Mouse (Mus musculus) forebrain, postnatal 0 days (tissue): ENCODE measurements at regions not wholly inside any gene's neighbourhood (a gene's known extent, or its start where the extent isn't known, plus 50 kb on each side); places are given as distances from the start of the nearest gene placed in this dataset.

Experiments
- ATAC-seq: fragments of 200-750 bp; cut with Nextera tagmentation; 2 replicates; pipeline ENCODE4 v1.8.0; 2017; ENCODE audit warnings: mild to moderate bottlenecking, moderate library complexity
- DNase-seq: peaks from one replicate; pipeline ENCODE4 v3.0.0-alpha.2; 2015
- H3K27ac ChIP-seq: fragments of 300-500 bp; sonication (generic); 2 replicates; pipeline ENCODE4 v1.5.1; 2014; ENCODE audit warnings: low read depth, mild to moderate bottlenecking, antibody characterized with exemption, low read length, moderate library complexity, mixed read lengths
- H3K27me3 ChIP-seq: fragments of 300-500 bp; sonication (generic); 2 replicates; pipeline ENCODE4 v1.6.1; 2014; ENCODE audit warnings: mild to moderate bottlenecking, low read length, mixed read lengths; ENCODE audit not compliant: insufficient read depth
- H3K36me3 ChIP-seq: fragments of 300-500 bp; sonication (generic); 2 replicates; pipeline ENCODE4 v1.6.1; 2014; ENCODE audit warnings: mild to moderate bottlenecking, moderate library complexity; ENCODE audit not compliant: insufficient read depth
- H3K4me1 ChIP-seq: fragments of 300-500 bp; sonication (generic); 2 replicates; pipeline ENCODE4 v1.6.1; 2014; ENCODE audit warnings: antibody characterized with exemption; ENCODE audit not compliant: insufficient read depth
- H3K4me2 ChIP-seq: fragments of 300-500 bp; sonication (generic); 2 replicates; pipeline ENCODE4 v1.6.1; 2014; ENCODE audit warnings: low read depth, mild to moderate bottlenecking, moderate library complexity
- H3K4me3 ChIP-seq: fragments of 300-500 bp; sonication (generic); 2 replicates; pipeline ENCODE4 v1.5.1; 2014; ENCODE audit warnings: low read depth, low read length, mixed read lengths
- H3K9ac ChIP-seq: fragments of 300-500 bp; sonication (generic); 2 replicates; pipeline ENCODE4 v1.6.1; 2014; ENCODE audit warnings: mild to moderate bottlenecking
- H3K9me3 ChIP-seq: fragments of 300-500 bp; sonication (generic); 2 replicates; pipeline ENCODE4 v1.6.1; 2016; ENCODE audit warnings: low read length
- CTCF ChIP-seq: sonication (generic); IDR thresholded peaks from 2 replicates; pipeline ENCODE4 v1.5.1; 2016; ENCODE audit warnings: antibody characterized with exemption, control low read depth, low read depth
- WGBS: fragments of 180-500 bp; shearing (Covaris S2); extraction: QIAGEN DNeasy Blood & Tissue Kit; methylation state at CpG from one replicate; pipeline ENCODE4 v1.1.7; 2014; 5-methylcytosine and 5-hydroxymethylcytosine counted together

- ATAC-seq: no peak
Measured at GRCm38 (mm10) chr3:157732136-157732940, 165.6 kb downstream of the Ptger3 start.

DNA sequence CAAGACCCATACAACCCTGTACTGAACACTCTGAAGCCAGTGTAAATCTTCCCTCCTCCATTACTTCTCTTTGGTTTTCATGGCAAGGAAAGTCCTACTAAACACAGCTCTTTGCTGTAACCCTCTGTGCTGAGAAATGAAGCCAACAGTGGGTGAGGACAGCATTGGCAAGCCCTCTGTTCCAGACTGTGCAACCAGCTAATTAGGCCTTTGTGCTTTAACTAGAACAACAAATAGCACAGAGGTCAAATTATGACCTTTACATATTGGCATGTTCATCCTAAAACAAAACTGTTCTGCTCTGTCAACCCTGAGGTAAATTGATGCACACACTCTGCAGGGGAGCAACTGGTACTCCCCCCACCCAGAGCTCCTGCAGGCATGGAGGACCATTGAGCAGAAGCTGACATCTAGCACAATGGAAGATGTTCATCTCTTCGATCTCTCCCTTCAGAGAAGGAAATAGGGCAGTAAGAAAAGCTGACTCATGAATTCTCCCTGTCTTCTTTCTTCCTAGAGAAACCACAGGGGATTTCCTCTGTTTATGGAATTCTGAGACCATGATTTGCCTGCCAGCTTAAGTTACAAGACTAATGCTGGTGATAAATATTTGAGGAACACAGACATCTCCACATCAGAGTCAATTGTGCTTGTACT is 163.1 kb downstream of the Ptger3 start:
- no peak overlapping the region for H3K27ac ChIP-seq
- H3K4me1 ChIP-seq: no peaks in the 10 kb centered on the region
- no peak overlapping the region for H3K4me3 ChIP-seq
- no peaks in the 10 kb centered on the region for H3K36me3 ChIP-seq
- 54% methylated on average over 1 of the region's 1 CpGs for WGBS
- no peak overlapping the region for H3K9ac ChIP-seq
- ATAC-seq (no peak), DNase-seq (no peak)
- no peak overlapping the region for H3K4me2 ChIP-seq
- TF ChIP-seq CTCF: no peak
- H3K9me3 ChIP-seq: no peaks in the 10 kb centered on the region
- H3K27me3 ChIP-seq: no peaks in the 10 kb centered on the region

More at GRCm38 (mm10) chr3:157732136-157732940, 165.6 kb downstream of the Ptger3 start:
- H3K9ac ChIP-seq: no peak overlapping the region
- DNase-seq: no peak
- H3K4me2 ChIP-seq: no peak overlapping the region
- no peak overlapping the region for H3K4me3 ChIP-seq
- H3K36me3 ChIP-seq: no peaks in the 10 kb centered on the region
- no peaks in the 10 kb centered on the region for H3K4me1 ChIP-seq
- 12% methylated on average over 4 of the region's 4 CpGs for WGBS
- TF ChIP-seq CTCF: no peak
- no peaks in the 10 kb centered on the region for H3K27me3 ChIP-seq
- H3K9me3 ChIP-seq: no peaks in the 10 kb centered on the region
- H3K27ac ChIP-seq: no peak overlapping the region

- DNase-seq (no peak), ATAC-seq (no peak)
- Histone ChIP-seq H3K36me3 (no peaks in the 10 kb centered on the region), H3K4me2 (no peak overlapping the region), H3K27me3 (no peaks in the 10 kb centered on the region), H3K27ac (no peak overlapping the region), H3K4me1 (no peaks in the 10 kb centered on the region), H3K9ac (no peak overlapping the region), H3K9me3 (no peaks in the 10 kb centered on the region), H3K4me3 (no peak overlapping the region)
- 68% methylated on average over 1 of the region's 1 CpGs for WGBS
- TF ChIP-seq CTCF: no peak
Measured at GRCm38 (mm10) chr3:157724542-157724941, 157.8 kb downstream of the Ptger3 start.

DNA sequence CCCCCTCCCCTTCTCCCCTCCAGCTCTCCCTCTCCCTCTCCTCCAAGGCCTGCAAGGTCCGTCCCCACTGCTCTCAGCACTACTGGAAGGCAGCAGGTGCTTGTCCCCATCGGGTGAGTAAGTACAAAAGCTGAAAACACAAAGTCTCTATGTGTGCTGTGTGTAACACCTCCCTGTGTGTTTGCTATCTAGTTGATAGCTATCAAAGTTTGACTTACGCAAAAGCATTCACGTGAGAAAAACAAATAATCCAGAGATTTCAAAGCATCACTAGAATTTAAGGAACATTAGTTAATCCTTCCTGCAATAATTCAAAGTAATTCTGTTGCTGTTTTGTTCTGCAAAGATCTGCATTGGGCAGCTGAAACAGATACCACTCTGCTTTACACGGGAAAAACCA is 156.5 kb downstream of the Ptger3 start:
- DNase-seq (no peak), ATAC-seq (no peak)
- no peaks in the 10 kb centered on the region for H3K36me3 ChIP-seq
- no peak overlapping the region for H3K9ac ChIP-seq
- H3K4me3 ChIP-seq: no peak overlapping the region
- no peaks in the 10 kb centered on the region for H3K27me3 ChIP-seq
- H3K4me2 ChIP-seq: no peak overlapping the region
- H3K27ac ChIP-seq: no peak overlapping the region
- no peaks in the 10 kb centered on the region for H3K4me1 ChIP-seq
- TF ChIP-seq CTCF: no peak
- WGBS: 69% methylated on average over 5 of the region's 5 CpGs
- H3K9me3 ChIP-seq: no peaks in the 10 kb centered on the region

DNA sequence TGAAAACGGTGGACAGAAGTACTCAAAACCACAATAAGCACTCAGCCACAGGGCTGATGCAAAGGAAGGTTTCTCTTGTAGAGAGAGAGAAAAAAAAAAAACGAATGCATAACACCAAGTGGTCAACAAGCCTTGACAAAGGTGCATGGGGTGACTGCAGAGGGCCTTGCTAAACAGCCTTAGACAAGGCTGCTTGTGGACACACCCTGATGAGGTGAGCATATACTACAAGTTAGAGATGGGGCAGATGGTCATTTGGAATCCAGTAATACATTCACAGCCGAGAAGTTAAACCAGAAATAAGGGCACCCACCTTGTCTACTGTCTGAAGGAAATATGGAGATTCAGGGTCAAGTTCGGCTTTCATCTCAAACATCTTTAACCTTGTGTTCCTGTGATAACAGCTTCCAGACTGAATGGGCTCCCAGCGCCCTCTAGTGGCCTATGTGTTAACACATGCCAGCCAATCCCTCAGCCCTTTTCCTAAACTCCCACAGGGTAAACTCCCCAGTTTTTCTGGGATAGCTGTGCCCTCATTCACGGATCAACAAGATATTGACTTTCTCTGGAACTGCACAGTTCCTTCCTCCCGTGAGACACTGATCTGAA is 150.7 kb downstream of the Ptger3 start:
- WGBS: 24% methylated on average over 7 of the region's 7 CpGs
- Histone ChIP-seq H3K27me3 (no peaks in the 10 kb centered on the region), H3K36me3 (no peaks in the 10 kb centered on the region), H3K9ac (no peak overlapping the region), H3K4me1 (no peaks in the 10 kb centered on the region), H3K9me3 (no peaks in the 10 kb centered on the region), H3K4me3 (no peak overlapping the region), H3K27ac (no peak overlapping the region), H3K4me2 (no peak overlapping the region)
- ATAC-seq: peak; percentile 85
- peak; percentile 94 for TF ChIP-seq CTCF
- peak; percentile 86 for DNase-seq

DNA sequence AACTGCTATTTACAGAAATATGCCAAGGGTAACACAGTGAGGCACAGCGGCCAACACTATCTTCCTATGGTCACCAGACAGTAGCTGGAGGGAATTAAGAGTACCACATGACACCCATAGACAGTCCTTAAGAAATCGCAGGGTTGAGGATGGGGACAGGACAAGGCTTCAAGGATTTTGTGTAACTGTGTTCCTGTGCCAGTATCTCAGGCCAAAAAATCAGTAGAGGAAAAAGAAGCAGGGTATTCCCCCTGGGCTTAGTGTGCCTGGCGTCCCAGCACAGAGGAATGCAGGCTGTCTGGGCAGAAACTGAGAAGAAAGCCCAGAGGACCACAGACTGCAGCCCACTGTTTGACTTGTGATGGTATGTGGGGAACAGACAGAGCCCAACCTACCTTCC is 147.3 kb downstream of the Ptger3 start:
- H3K4me3 ChIP-seq: no peak overlapping the region
- 80% methylated on average over 3 of the region's 3 CpGs for WGBS
- no peaks in the 10 kb centered on the region for H3K36me3 ChIP-seq
- TF ChIP-seq CTCF: no peak
- no peak for ATAC-seq
- no peaks in the 10 kb centered on the region for H3K9me3 ChIP-seq
- no peak overlapping the region for H3K27ac ChIP-seq
- H3K4me2 ChIP-seq: no peak overlapping the region
- H3K4me1 ChIP-seq: no peaks in the 10 kb centered on the region
- no peaks in the 10 kb centered on the region for H3K27me3 ChIP-seq
- DNase-seq: no peak
- no peak overlapping the region for H3K9ac ChIP-seq

- ATAC-seq: no peak
- 97% methylated on average over 1 of the region's 1 CpGs for WGBS
Measured at GRCm38 (mm10) chr3:157710790-157711381, 144.2 kb downstream of the Ptger3 start.

More at GRCm38 (mm10) chr3:157710790-157711381, 144.2 kb downstream of the Ptger3 start:
- Histone ChIP-seq H3K4me1 (no peaks in the 10 kb centered on the region), H3K9me3 (no peaks in the 10 kb centered on the region), H3K27ac (no peak overlapping the region), H3K4me2 (no peak overlapping the region), H3K9ac (no peak overlapping the region), H3K36me3 (no peaks in the 10 kb centered on the region), H3K27me3 (no peaks in the 10 kb centered on the region), H3K4me3 (no peak overlapping the region)
- no peak for DNase-seq
- TF ChIP-seq CTCF: no peak
